Mouse (Mus musculus): ENCODE data around the gene Il6st.

Il6st gene

DNA sequence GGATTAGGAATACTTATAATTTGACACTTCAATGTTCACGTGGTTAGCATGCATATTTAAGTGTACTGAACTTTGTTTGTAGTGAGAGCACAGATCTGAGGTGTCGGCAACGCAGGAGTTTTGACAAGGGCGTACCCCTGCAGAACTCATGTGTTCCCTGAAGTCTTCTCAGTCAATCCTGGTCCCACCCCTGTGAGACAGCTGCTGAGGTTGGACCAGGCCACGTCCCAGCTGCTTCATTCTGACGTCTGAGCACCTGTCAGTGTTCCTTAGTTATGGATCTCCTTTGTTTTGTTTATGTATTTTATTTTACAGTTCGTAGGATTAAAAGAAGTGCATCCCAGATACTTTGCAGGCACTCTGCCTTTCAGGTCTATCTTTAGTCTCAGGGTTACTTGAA is 19.1 kb downstream of the Il6st start:
- no peak for DNase-seq

DNA sequence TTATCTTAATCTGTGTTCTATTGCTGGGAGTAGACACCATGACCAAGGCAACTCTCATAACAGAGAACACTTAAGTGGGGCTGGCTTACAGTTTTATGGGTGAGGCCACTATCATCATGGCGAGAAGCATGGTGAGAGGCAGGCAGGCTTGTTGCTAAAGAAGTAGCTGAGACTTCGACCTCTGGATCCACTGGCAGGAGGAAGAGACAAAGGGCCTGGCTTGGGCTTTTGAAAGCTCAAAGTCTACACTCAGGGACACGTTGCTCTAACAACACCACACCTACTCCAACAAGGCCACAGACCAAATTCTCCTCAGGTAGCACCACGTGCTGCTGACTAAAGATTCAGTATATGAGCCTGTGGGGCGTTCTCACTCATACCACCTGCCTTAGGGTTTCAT is 22.4 kb downstream of the Il6st start:
- DNase-seq: no peak

DNA sequence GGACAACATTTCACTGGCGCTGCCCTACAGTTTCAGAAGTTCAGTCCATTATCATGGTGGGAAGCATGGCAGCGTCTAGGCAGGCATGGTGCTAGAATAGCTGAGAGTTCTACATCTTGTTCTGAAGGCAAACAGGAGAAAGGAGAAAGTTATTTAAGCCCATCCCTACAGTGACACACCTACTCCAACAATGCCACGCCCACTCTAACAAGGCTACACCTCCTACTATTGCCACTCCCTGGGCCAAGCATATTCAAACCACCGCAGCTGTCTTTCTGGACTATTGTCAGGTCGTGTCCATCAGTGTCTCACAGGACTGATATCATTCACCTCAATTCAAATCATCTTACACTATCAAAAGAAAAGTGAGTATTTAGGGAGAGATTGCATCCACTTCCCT is 22.8 kb downstream of the Il6st start:
- DNase-seq: no peak

DNA sequence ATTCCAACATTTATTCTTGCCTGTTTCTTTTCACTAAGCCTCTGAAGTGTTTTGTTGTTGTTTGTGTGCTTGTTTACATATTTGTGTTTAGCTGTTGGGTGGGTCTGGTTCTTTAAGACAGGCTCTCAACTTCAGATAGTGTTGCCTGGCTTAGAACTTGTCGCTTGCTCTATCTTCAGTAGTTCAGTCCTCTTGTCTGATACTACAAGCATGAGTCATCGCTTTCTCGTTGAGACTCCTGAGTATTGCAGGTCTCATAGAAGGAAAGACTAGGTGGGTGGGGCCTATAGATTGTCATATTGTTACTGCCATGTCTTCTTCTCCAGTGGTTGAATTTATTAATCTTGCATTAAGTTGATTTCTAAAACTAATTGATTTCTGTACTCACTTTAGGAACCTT is 26.2 kb downstream of the Il6st start:
- no peak for DNase-seq

DNA sequence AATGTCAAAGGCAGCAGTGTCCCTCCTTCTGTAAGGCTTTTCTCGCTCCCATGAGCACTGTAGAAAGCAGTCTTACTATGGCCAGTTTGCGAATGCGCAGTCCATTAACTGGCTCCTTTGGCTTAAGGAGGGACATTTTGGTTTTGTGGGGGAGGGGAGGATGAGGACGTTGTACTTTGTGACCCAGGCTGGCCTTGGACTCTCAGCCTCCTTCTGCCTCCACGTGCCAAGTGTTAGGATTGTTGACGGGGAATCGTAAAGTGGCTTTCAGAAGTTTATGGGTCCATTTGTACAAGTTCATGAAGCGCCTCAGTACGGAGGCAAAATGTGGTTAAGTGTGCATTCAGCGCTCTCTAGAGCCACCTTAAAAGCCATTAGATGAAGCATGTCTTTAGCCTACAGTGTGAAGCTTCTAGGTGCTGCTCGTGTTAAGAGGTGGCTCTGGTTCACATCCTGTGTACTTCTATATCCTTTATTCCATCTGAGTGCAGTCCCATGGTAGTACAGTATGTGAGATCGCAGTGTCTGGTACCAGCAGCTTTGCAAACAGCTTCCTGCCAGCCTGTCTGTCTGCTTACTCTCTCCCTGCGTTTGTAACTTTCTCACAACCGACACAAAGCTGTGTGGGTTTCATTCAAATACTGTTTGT is 27.9 kb downstream of the Il6st start:
- no peak for DNase-seq

DNA sequence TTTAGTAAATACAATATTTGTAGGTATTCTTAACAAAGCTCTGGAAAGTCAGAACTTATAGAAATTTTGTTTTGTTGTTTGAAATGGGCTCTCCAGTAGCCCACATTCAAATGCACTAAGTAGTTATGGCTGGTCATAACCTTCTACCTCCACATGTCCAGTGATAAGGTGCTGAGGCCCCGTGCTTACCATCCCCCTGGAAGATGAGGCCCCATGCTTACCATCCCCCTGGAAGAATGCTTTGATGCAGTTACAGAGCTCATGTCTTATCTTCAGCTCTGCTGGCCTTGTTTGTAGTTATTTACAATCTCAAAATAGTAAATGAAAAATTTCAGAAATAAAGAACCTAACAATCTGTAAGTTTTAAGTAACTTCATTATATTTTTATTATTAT is 28.4 kb downstream of the Il6st start:
- no peak for DNase-seq

DNA sequence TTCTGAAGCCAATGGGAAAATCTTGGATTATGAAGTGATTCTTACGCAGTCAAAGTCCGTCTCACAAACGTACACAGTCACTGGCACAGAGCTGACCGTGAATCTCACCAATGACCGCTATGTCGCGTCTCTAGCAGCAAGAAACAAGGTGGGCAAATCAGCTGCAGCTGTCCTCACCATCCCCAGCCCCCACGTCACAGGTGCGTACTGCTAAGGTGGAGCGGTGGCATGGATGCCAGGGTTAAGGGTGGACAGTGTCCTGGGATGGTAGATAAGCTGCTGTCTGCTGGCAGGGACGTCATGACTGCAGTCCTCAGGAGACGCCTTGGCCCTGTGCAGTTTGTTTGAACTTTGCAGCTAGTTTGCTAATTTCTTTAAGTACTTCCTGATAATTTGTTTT is 30.7 kb downstream of the Il6st start:
- no peak for DNase-seq

DNA sequence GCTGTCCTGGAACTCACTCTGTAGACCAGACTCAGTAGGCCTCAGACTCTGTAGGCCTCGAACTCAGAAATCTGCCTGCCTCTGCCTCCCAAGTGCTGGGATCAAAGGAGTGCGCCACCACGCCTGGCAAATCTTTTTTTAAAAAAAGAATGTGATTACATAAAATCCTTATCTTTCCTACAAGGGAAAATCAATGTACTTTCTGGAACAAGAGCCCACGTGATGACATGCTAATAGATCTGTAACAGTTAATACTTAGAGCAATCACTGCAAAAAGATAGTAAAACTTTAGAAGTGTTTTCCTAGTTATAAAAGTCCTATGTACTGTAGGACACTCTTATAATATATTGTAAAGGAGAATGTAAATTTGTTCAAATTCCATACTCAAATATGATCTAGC is 36.2 kb downstream of the Il6st start:
- DNase-seq: no peak

DNA sequence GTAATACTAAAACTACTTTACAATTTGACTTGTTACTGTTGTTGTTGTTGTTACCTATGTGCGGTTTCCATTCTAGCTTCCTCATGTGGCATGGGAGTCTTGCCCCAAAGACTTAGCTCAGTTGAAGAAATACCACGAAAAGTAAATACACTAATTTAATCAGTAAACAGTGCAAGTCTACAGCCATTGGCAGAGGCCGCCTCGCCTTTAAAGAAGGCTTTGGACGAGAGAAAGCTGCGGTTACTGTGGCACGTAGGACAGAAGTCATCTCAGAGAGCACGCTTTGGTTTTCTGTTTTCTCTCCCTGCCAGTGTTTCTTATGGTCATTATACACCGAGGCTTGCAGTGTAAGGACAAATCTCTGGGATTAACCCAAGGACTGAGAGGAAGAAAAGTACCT is 36.6 kb downstream of the Il6st start:
- no peak for DNase-seq

DNA sequence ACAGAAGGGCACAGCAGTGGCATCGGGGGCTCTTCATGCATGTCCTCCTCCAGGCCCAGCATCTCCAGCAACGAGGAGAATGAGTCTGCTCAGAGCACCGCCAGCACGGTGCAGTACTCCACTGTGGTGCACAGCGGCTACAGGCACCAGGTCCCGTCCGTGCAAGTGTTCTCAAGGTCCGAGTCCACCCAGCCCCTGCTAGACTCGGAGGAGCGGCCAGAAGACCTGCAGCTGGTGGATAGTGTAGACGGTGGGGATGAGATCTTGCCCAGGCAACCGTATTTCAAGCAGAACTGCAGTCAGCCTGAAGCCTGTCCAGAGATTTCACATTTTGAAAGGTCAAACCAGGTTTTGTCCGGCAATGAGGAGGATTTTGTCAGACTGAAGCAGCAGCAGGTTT is 40.0 kb downstream of the Il6st start:
- DNase-seq: no peak

DNA sequence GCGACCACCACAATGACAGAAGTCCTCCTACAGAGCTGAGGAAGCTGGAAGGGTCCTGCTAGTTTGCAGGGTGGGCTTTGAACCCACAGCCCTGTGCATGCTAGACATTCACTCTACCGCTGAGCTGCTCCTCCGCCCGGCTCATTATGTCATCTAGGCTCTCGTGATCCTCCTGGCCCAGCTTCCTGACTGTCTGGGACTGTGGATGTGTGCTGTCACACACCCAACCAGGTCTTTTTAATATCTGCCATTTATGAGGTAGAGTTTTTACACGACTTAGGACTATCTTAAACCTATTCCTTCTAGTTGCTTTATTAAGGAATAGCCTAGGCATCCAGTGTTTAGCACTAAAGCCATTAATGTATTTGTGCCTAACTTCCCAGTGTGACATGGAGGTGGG is 41.6 kb downstream of the Il6st start:
- no peak for DNase-seq

DNA sequence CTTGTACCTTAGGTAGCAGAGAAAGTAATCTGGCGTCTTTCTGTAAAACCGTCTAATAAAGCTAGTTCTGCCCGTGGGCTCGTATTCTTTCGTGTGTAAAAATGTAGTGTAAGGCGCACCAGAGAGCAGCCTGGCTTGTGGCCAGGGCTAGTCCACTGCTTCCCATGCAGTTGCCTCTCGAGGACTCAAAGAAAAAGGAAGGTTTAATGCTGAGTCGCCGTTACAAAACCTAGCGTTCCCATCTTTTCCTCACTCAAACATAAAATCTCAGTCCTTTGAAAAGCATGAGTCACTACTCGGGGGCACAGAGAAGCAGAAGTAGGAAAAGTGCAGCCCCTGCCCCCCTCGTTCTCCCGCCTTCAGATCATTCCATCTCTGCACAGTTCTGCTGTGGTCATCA is 42.9 kb downstream of the Il6st start:
- DNase-seq: no peak

DNA sequence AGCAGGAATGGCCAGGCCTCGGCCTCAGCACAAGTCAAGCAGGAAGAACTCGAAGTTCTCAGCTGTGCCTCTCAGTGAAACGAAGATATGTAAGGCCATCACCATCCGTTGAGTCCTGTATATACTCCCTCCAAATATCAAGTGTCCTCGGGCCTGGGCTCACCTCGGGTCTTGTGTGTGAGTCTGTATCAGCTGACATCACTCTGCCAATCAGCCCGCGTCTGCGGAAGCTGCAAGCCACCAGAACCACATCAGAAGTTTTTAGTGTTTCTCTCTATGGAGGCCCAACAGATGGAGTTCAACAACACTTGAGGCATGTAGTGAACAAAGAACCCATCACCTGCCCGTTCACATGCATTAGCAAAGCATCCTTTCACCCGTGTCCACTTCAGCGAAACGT is 43.8 kb downstream of the Il6st start:
- peak; percentile 37 to 61 for DNase-seq

DNA sequence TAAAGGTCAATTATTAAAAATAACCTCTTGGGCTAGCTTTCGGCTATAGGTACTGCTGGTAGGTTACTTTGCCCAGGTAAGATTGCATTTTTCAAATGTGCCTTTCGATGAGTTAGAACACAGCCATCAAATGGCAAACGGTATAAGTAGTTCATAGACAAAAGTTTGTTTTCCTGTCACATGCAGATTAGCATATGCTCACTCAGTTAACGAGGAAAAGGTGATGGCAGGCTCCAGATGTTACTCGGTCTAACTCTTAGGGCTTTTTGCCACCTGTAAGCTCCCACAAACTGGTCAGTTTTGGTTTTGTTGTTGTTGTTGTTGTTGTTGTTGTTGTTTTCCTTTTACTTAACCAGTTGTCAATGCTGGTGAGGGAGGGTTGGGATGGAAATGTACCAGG is 44.6 kb downstream of the Il6st start:
- DNase-seq: no peak

DNA sequence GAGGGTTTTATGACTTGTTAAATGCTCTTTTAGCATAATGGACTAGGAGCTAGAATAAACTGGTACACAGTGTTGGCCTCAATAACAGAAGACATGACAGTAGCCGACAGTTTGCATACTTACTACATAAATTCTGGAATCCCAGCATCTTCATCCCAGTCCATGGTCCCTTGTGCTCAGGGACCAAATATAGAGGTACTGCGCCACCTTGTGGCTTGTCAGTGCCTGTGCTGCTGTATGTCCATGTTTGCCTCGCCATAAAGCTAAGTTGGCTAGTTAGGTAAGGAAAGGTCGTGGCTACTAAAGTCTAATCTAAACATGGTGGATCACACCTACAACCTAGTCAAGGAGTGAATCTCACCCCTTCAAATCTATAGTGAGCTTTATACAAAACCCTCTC is 45.6 kb downstream of the Il6st start:
- DNase-seq: peak; percentile 22 to 29

DNA sequence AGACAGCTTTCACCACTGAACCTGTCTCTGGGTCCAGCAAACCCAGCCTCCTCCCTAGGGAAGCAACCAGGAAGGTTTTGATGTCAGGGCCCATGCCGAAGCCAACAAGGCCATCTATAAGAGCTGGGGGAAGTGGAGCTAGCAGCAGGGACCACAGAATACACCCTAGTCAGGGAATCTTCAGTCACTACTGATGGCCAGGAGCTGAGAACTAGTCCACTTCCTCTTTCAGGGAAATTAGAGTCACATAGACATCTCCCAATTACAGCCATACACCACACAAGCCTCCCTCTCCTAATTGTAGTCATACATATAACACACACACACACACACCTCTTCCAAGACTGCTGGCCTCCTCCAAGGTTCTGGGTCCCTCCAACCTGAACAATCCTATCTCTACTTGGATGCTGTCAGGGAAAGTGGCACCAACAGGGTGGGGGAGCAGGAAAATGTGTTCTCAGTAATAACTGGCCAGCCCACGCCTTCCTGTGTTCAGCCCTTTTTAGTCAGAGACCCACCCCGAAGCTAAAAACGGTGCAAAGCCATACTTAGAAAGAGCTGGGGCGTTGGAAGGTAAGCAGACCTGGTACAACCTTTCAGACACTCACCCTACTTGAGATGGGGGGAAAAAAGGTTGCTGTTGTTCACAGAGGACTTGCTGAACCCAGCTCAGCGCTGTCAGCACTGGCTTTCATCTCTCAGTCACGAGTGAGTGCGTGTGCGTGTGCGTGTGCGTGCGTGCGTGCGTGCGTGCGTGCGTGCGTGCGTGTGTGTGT is 46.8 kb downstream of the Il6st start:
- no peak for DNase-seq

DNA sequence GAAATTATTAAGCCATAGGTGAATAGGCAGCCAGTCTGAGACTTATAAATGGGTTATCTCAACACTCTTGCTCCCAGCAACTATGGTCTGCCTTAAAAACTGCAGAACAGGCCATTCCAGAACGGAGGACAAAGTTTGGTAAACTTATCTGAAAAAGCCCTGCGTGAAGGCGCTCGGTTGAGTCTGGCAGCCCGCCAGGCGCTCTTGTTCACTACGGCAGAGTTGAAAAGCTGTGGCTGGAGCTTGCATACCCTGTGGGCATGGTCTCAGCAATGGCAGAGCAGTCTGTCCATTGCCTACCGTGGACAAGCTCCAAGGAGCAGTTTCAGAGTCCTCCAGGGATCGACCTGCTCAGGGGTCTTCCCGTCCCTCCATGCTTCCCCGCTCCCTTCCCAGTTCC is 47.4 kb downstream of the Il6st start:
- DNase-seq: no peak

DNA sequence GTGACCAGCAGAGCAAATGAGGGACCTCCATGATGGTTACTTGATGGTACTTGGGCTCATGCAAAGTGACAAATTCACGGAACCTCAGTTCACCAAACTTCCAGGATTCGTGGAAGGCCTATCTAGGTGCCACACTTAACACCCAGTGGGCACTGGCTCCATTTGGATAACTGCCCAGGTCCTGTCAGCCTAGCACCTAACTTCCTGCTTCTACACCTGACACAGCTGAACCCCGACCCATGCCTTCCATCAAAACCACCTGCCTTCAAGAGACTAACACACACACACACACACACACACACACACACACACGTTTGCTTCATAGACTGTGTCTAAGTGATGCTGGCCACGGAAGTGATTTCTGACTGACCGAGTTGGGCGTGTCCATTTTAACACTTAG is 47.9 kb downstream of the Il6st start:
- no peak for DNase-seq

DNA sequence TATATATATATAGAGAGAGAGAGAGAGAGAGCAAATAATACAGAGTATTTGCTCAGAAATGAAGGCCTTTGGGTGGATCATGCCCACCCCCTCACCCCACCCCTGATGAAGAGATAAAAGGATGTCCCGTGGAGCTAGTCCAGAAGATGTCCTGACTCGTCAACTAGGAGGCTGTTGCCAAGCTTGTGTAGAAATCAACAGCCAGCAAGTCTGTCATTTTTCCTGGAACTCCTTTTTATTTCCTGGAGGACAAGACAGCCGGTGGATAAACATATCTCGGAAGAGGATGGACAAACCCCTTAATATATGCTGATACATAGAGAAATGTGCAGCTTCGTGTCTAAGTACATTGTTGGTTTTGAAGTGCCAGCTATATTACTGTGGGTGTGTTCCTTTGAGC is 49.0 kb downstream of the Il6st start:
- DNase-seq: no peak

DNA sequence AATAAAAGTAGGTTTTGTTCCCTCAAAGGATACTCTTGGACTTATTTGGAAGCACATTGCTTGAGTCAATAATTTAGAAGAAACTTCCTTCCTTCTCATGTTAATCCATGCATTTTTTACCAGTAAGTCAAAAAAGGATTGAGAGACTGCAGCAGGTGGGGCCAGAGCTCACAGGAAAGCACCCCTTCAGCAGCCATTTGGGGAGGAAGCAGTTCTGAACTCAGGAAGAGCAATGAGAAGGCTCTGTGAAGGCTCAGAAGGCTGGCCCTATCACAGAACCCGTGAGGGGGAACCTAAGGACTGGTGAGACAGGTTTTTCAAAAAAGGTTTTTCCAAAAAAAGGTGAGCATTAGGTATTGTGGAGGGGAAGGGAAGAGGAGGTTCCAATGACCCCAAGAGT is 50.7 kb downstream of the Il6st start:
- DNase-seq: no peak

DNA sequence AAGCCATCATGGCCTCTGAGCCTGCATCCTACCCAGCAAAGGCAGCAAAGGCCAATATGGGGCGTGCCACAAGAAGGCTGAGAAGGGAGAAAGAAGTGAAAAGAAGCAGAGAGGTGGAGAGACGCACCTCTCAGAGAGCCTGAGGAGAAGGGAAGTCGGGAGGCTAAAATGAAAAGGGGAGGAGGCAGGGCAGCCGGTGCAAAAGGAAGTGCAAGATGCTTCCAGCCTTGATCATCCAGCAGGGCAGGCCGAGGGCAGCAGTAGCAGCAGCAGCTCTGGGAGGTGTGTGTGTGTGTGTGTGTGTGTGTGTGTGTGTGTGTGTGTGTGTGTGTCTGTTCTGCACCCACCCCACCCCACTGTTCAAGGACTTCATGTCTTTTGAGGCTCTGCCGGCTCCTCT is 58.4 kb downstream of the Il6st start:
- DNase-seq: no peak

DNA sequence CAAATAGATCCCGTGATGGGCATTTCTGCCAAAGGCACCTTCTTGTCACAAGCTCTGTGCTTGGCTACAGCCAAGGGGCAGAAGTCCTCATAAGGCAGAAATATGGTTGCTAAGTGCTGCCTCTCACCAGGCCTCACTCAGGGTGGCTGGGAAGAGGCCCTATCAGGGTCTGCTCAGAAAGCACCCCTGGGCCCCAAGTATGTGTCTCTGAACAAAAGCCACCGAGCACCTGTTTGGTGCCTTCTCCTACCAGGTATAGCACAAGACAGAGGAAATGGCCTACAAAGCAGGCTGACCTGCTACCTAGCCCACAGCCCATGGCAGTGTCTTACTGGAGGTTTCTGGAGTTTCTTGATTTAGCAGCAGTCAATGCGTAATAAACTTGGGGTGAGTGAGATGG is 59.0 kb downstream of the Il6st start:
- DNase-seq: no peak

DNA sequence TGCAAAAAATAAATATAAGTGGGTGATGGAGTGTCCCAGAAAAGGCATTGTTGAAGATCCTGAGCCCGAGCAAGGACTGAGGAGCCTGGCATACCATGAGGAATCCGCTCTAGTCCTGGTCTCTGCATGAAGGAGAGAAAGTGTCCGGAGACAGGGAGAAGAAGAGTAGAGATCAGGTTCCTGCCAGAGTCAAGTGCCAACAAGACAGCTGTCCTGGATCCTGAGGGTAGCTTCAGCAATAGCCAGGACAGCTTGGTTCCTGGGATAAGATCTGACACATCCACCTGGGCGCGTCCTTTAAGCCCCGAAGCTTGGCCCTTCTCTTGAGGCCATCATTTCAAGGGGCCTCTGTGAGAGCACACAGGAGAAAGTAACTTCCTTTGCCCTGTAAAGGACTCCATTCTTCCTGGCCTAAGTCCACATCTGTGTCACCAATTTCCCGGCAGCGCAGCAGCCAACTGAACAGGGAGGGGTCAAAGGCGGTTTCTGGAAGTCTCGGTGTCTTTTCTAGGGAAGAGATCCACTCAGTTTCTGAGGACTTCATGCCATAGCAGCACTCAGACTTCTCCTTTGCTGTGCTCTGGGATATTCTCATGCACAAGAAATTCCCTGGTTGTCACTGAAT is 59.6 kb downstream of the Il6st start:
- DNase-seq: no peak

DNA sequence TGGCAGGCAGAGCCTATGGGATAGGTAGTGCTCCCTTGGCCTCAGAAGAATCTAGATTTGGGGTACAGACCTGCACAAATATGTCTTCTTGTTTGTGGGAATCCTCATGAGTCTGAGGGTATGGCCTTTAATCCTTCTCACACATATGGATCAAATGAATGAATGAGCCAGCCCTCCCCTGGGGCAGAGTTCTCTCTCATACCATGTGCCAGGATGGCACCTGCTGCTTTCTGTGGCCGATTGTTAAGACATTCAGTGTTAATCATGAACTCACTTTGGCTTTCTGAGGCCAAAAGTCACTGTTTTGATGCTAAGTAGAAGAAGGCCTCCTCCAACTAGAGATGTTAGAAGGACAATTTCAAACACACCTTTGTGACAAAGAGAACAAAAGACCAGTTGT is 63.3 kb downstream of the Il6st start:
- no peak for DNase-seq

DNA sequence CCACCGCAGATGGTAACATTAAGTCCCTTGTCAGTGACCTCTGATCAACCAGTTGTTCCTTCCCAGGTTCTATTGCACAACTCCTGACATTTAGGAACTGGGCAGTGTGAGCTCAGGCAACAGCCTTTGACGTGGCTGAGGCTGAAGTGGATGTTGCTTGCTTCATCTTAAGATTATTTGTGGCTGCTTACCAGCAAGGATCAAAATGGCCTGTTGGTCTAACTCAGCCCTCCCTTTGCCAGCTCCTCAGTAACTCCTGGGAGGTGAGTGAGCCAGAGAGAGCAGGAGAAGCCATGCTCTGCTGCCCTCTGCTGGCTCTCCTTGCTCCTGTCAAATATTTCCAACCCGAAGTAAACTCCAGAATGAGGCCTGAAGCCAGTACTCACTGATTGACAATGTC is 66.0 kb downstream of the Il6st start:
- peak; percentile 36 to 48 for DNase-seq
